Mouse (Mus musculus) kidney, adult 2 months (tissue): Measurements from ENCODE around the gene Plcxd2.

ENCODE experiments used
- CTCF ChIP-seq: fragments of 200-500 bp; conservative IDR thresholded peaks from 2 replicates; pipeline ENCODE4 v1.5.1; 2011; ENCODE audit warnings: low read depth, mild to moderate bottlenecking, control low read depth, low read length, moderate library complexity, mixed read lengths; ENCODE audit not compliant: insufficient read depth, insufficient read length
- POLR2A ChIP-seq: fragments of 200-500 bp; IDR thresholded peaks from one replicate; pipeline ENCODE4 v1.6.1; 2011; ENCODE audit warnings: low read depth, low read length, control low read depth

- no peak for TF ChIP-seq CTCF
- no peak for TF ChIP-seq POLR2A
Measured at GRCm38 (mm10) chr16:45956390-45956950, 53.5 kb downstream of the Plcxd2 start.
